Mouse (Mus musculus) stomach, postnatal 0 days (tissue): ENCODE data around the gene Gm10401.

Source experiments
- CTCF ChIP-seq: IDR thresholded peaks from 2 replicates; pipeline ENCODE4 v1.5.1; 2016; ENCODE audit warnings: antibody characterized with exemption, low read depth, mild to moderate bottlenecking, moderate library complexity
- EP300 ChIP-seq: optimal IDR thresholded peaks from 2 replicates; pipeline ENCODE3; 2016; ENCODE audit warnings: antibody characterized with exemption

DNA sequence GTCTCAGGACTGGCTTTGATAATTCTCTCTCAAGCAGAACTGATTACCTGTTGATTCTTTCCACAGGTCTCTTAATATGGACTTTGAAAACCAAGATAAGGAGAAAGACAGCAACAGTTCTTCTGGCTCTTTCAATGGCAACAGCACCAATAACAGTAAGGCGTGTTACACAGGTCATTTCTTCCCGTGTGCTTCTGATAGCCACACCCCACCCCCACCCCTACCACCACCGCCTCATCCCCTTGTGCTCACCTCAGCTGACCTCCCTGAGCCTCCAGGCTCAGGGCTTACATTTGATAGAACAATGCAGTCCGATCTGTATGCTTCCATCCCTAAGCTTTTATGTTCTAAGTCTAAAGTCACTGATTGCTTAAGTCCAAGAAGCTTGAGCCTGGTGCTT, 23.3 kb downstream of the Gm10401 start:
- TF ChIP-seq CTCF, result no peak
- TF ChIP-seq EP300, result no peak
